Mouse (Mus musculus) embryonic fibroblast, embryonic 13.5 days (primary cell): Measurements from ENCODE around the gene Zfp446.

ENCODE experiments used
- CTCF ChIP-seq: IDR thresholded peaks from 2 replicates; pipeline ENCODE4 v1.5.1; 2011; ENCODE audit warnings: mild to moderate bottlenecking, control low read depth, low read length, moderate library complexity, borderline replicate concordance; ENCODE audit not compliant: insufficient read depth
- POLR2A ChIP-seq: IDR thresholded peaks from 2 replicates; pipeline ENCODE4 v1.6.1; 2011; ENCODE audit warnings: low read depth, mild to moderate bottlenecking, control low read depth, low read length, moderate library complexity

GRCm38 (mm10) chr7:13007341-13008092 is 29.9 kb downstream of the Zfp446 start:
- TF ChIP-seq CTCF (no peak), POLR2A (no peak)
